Mouse (Mus musculus): Measurements from ENCODE around the gene Klf8. TPM values are rescaled to one million over a fixed set of nuclear protein-coding genes. Genes with fewer than 3 reads are reported as not detected.
"Not testable (repeated sequence)": the region's sequence is repeated elsewhere in the genome, so short reads cannot be mapped to it uniquely, and the experiment has no call there.

Gene Klf8
- polyA plus RNA-seq (2014; fragmentation: Nextera tagmentation; extraction: Ambion mirVana), result 5.9 and 7.9 TPM in 2 replicates

GRCm38 (mm10) chrX:153237304-153237919 lies at the start of gene Klf8:
Klf8 (plus strand) TSS chrX:153237466.
- peak within 1 kb of the TSS; percentile 73 for H3K9ac ChIP-seq
- DNase-seq (ENCODE audit: low spot score) (no peak), ATAC-seq (ENCODE audit: low FRiP score) (peak; percentile 60; the same call in 1 of the 2 replicates)
- no peaks in the 10 kb centered on the region for H3K9me3 ChIP-seq (ENCODE audit: control insufficient read depth, low read length)
- H3K4me1 ChIP-seq (replicated peaks; ENCODE audit: control insufficient read depth, insufficient read depth, low read length), result no peaks in the 10 kb centered on the region
- H3K27ac ChIP-seq, result peak within 1 kb of the TSS; percentile 84
- no peaks in the 10 kb centered on the region for H3K36me3 ChIP-seq (replicated peaks; ENCODE audit: control insufficient read depth, insufficient read depth)
- peak within 1 kb of the TSS; percentile 60 for H3K4me2 ChIP-seq (replicated peaks)
- 0 out of 2 replicates have a peak, but pooled peaks cover 3% of the 10 kb centered on the region for H3K27me3 ChIP-seq (ENCODE audit: control insufficient read depth, insufficient read depth, low read length)
- H3K4me3 ChIP-seq (replicated peaks; ENCODE audit: low read length), result peak within 1 kb of the TSS; percentile 56
- WGBS, result 26% methylated on average over 17 of the region's 17 CpGs

GRCm38 (mm10) chrX:153199185-153199584 lies 38.1 kb upstream of the Klf8 start:
- DNase-seq (ENCODE audit: low spot score), result not testable (repeated sequence)

GRCm38 (mm10) chrX:153211101-153211500 lies 26.2 kb upstream of the Klf8 start:
- no peak overlapping the region for H3K4me2 ChIP-seq (replicated peaks)
- DNase-seq (ENCODE audit: low spot score) (no peak), ATAC-seq (ENCODE audit: low FRiP score) (no peak)
- no peaks in the 10 kb centered on the region for H3K9me3 ChIP-seq (ENCODE audit: control insufficient read depth, low read length)
- no peaks in the 10 kb centered on the region for H3K27me3 ChIP-seq (ENCODE audit: control insufficient read depth, insufficient read depth, low read length)
- 58% methylated on average over 1 of the region's 1 CpGs for WGBS
- no peak overlapping the region for H3K27ac ChIP-seq
- H3K4me1 ChIP-seq (replicated peaks; ENCODE audit: control insufficient read depth, insufficient read depth, low read length), result no peaks in the 10 kb centered on the region
- H3K36me3 ChIP-seq (replicated peaks; ENCODE audit: control insufficient read depth, insufficient read depth), result no peaks in the 10 kb centered on the region
- no peak overlapping the region for H3K4me3 ChIP-seq (replicated peaks; ENCODE audit: low read length)
- H3K9ac ChIP-seq, result no peak overlapping the region

More at GRCm38 (mm10) chrX:153199185-153199584, 38.1 kb upstream of the Klf8 start:
- not testable (repeated sequence) for H3K27ac ChIP-seq; H3K4me3 ChIP-seq (replicated peaks; ENCODE audit: low read length); H3K4me1 ChIP-seq (replicated peaks; ENCODE audit: control insufficient read depth, insufficient read depth, low read length); H3K9ac ChIP-seq; H3K4me2 ChIP-seq (replicated peaks); ATAC-seq (ENCODE audit: low FRiP score); H3K36me3 ChIP-seq (replicated peaks; ENCODE audit: control insufficient read depth, insufficient read depth); H3K27me3 ChIP-seq (ENCODE audit: control insufficient read depth, insufficient read depth, low read length); H3K9me3 ChIP-seq (ENCODE audit: control insufficient read depth, low read length)
- 86% methylated on average over 2 of the region's 2 CpGs for WGBS

- H3K4me3 ChIP-seq (replicated peaks; ENCODE audit: low read length), result no peak overlapping the region
- ATAC-seq (ENCODE audit: low FRiP score) (no peak), DNase-seq (ENCODE audit: low spot score) (no peak)
- H3K36me3 ChIP-seq (replicated peaks; ENCODE audit: control insufficient read depth, insufficient read depth), result no peaks in the 10 kb centered on the region
- no peak overlapping the region for H3K4me2 ChIP-seq (replicated peaks)
- H3K4me1 ChIP-seq (replicated peaks; ENCODE audit: control insufficient read depth, insufficient read depth, low read length), result no peaks in the 10 kb centered on the region
- no peak overlapping the region for H3K27ac ChIP-seq
- no peaks in the 10 kb centered on the region for H3K9me3 ChIP-seq (ENCODE audit: control insufficient read depth, low read length)
- H3K9ac ChIP-seq, result no peak overlapping the region
- WGBS, result 62% methylated on average over 2 of the region's 2 CpGs
- H3K27me3 ChIP-seq (ENCODE audit: control insufficient read depth, insufficient read depth, low read length), result 0 out of 2 replicates have a peak, but pooled peaks cover 3% of the 10 kb centered on the region
Measured at GRCm38 (mm10) chrX:153231240-153231639, 6.0 kb upstream of the Klf8 start.

- WGBS, result 23% methylated on average over 10 of the region's 10 CpGs
- H3K36me3 ChIP-seq (replicated peaks; ENCODE audit: control insufficient read depth, insufficient read depth), result no peaks in the 10 kb centered on the region
- 0 out of 2 replicates have a peak, but pooled peaks cover 3% of the 10 kb centered on the region for H3K27me3 ChIP-seq (ENCODE audit: control insufficient read depth, insufficient read depth, low read length)
- H3K4me3 ChIP-seq (replicated peaks; ENCODE audit: low read length), result no peak overlapping the region
- H3K4me1 ChIP-seq (replicated peaks; ENCODE audit: control insufficient read depth, insufficient read depth, low read length), result no peaks in the 10 kb centered on the region
- ATAC-seq (ENCODE audit: low FRiP score) (no peak), DNase-seq (ENCODE audit: low spot score) (no peak)
- H3K9me3 ChIP-seq (ENCODE audit: control insufficient read depth, low read length), result no peaks in the 10 kb centered on the region
- peak overlapping the region; percentile 21 for H3K4me2 ChIP-seq (replicated peaks)
- H3K9ac ChIP-seq, result no peak overlapping the region
- no peak overlapping the region for H3K27ac ChIP-seq
Measured at GRCm38 (mm10) chrX:153233255-153233654, 4.0 kb upstream of the Klf8 start.

GRCm38 (mm10) chrX:153237920-153238504 lies 746 bp downstream of the Klf8 start:
- Histone ChIP-seq H3K27ac (peak overlapping the region; percentile 84), H3K9me3 (ENCODE audit: control insufficient read depth, low read length) (no peaks in the 10 kb centered on the region), H3K4me2 (replicated peaks) (peak overlapping the region; percentile 60), H3K36me3 (replicated peaks; ENCODE audit: control insufficient read depth, insufficient read depth) (no peaks in the 10 kb centered on the region), H3K4me1 (replicated peaks; ENCODE audit: control insufficient read depth, insufficient read depth, low read length) (no peaks in the 10 kb centered on the region), H3K27me3 (ENCODE audit: control insufficient read depth, insufficient read depth, low read length) (0 out of 2 replicates have a peak, but pooled peaks cover 3% of the 10 kb centered on the region), H3K4me3 (replicated peaks; ENCODE audit: low read length) (peak overlapping the region; percentile 56), H3K9ac (peak overlapping the region; percentile 73)
- peak; percentile 95 for ATAC-seq (ENCODE audit: low FRiP score)
- peak; percentile 49 for DNase-seq (ENCODE audit: low spot score)
- 25% methylated on average over 23 of the region's 23 CpGs for WGBS

- H3K4me2 ChIP-seq (replicated peaks), result no peak overlapping the region
- H3K36me3 ChIP-seq (replicated peaks; ENCODE audit: control insufficient read depth, insufficient read depth), result no peaks in the 10 kb centered on the region
- WGBS, result 56% methylated on average over 1 of the region's 1 CpGs
- no peaks in the 10 kb centered on the region for H3K9me3 ChIP-seq (ENCODE audit: control insufficient read depth, low read length)
- H3K4me1 ChIP-seq (replicated peaks; ENCODE audit: control insufficient read depth, insufficient read depth, low read length), result no peaks in the 10 kb centered on the region
- no peaks in the 10 kb centered on the region for H3K27me3 ChIP-seq (ENCODE audit: control insufficient read depth, insufficient read depth, low read length)
- DNase-seq (ENCODE audit: low spot score) (no peak), ATAC-seq (ENCODE audit: low FRiP score) (no peak)
- H3K4me3 ChIP-seq (replicated peaks; ENCODE audit: low read length), result no peak overlapping the region
- H3K27ac ChIP-seq, result no peak overlapping the region
- no peak overlapping the region for H3K9ac ChIP-seq
Measured at GRCm38 (mm10) chrX:153254256-153254655, 17.0 kb downstream of the Klf8 start.

- no peaks in the 10 kb centered on the region for H3K9me3 ChIP-seq (ENCODE audit: control insufficient read depth, low read length)
- H3K36me3 ChIP-seq (replicated peaks; ENCODE audit: control insufficient read depth, insufficient read depth), result no peaks in the 10 kb centered on the region
- no peaks in the 10 kb centered on the region for H3K4me1 ChIP-seq (replicated peaks; ENCODE audit: control insufficient read depth, insufficient read depth, low read length)
- H3K27me3 ChIP-seq (ENCODE audit: control insufficient read depth, insufficient read depth, low read length), result no peaks in the 10 kb centered on the region
- ATAC-seq (ENCODE audit: low FRiP score) (no peak), DNase-seq (ENCODE audit: low spot score) (no peak)
- no peak overlapping the region for H3K27ac ChIP-seq
- H3K4me2 ChIP-seq (replicated peaks), result no peak overlapping the region
- WGBS, result 78% methylated on average over 2 of the region's 2 CpGs
- H3K4me3 ChIP-seq (replicated peaks; ENCODE audit: low read length), result no peak overlapping the region
- no peak overlapping the region for H3K9ac ChIP-seq
Measured at GRCm38 (mm10) chrX:153255504-153255903, 18.2 kb downstream of the Klf8 start.

GRCm38 (mm10) chrX:153282185-153282584 lies 44.9 kb downstream of the Klf8 start:
- Histone ChIP-seq H3K4me1 (replicated peaks; ENCODE audit: control insufficient read depth, insufficient read depth, low read length) (no peaks in the 10 kb centered on the region), H3K36me3 (replicated peaks; ENCODE audit: control insufficient read depth, insufficient read depth) (no peaks in the 10 kb centered on the region), H3K4me3 (replicated peaks; ENCODE audit: low read length) (no peak overlapping the region), H3K27ac (no peak overlapping the region), H3K4me2 (replicated peaks) (no peak overlapping the region), H3K27me3 (ENCODE audit: control insufficient read depth, insufficient read depth, low read length) (no peaks in the 10 kb centered on the region), H3K9ac (no peak overlapping the region), H3K9me3 (ENCODE audit: control insufficient read depth, low read length) (no peaks in the 10 kb centered on the region)
- DNase-seq (ENCODE audit: low spot score) (no peak), ATAC-seq (ENCODE audit: low FRiP score) (no peak)
- 87% methylated on average over 2 of the region's 2 CpGs for WGBS
